Mouse (Mus musculus): ENCODE results near the gene Ccnd2. TPM values are rescaled to one million over a fixed set of nuclear protein-coding genes. Genes with fewer than 3 reads are reported as not detected.

Ccnd2 gene
- total RNA-seq (2014; rRNA removed) (31.4 and 44.1 TPM in 2 replicates), polyA plus RNA-seq (2015; fragmentation: Nextera tagmentation; extraction: Ambion mirVana) (430 and 467 TPM in 2 replicates)

- H3K4me2 ChIP-seq (ENCODE audit: low read depth), result peak within 1 kb of the TSS; percentile 97
- peak within 1 kb of the TSS; percentile 58 for H3K4me3 ChIP-seq (ENCODE audit: low read depth, low read length)
- no peaks in the 10 kb centered on the region for H3K9me3 ChIP-seq (ENCODE audit: low read length)
- no peaks in the 10 kb centered on the region for H3K36me3 ChIP-seq (ENCODE audit: insufficient read depth)
- peak; percentile 81 for DNase-seq
- peaks cover 17% of the 10 kb centered on the region; the same call in 1 of the 2 replicates for H3K4me1 ChIP-seq (ENCODE audit: insufficient read depth)
- H3K27ac ChIP-seq (ENCODE audit: low read depth, low read length), result peak within 1 kb of the TSS; percentile 46
- TF ChIP-seq CTCF (IDR thresholded peaks at IDR 0.05; ENCODE audit: low read depth), result no peak; the same call in 1 of the 2 replicates
- under 1% methylated on average over 39 of the region's 40 CpGs for WGBS
- peak; percentile 80 for ATAC-seq
- H3K27me3 ChIP-seq (ENCODE audit: insufficient read depth, low read length), result peaks cover 38% of the 10 kb centered on the region
- H3K9ac ChIP-seq, result peak within 1 kb of the TSS; percentile 64
Observed at GRCm38 (mm10) chr6:127152106-127152951, at the start of gene Ccnd2. Gene Ccnd2 (minus strand): TSS chr6:127152193.

GRCm38 (mm10) chr6:127196985-127197384, 45.0 kb upstream of the Ccnd2 start:
- DNase-seq (no peak), ATAC-seq (no peak)
- no peak for TF ChIP-seq CTCF (IDR thresholded peaks at IDR 0.05; ENCODE audit: low read depth)
- Histone ChIP-seq H3K4me2 (ENCODE audit: low read depth) (no peak overlapping the region), H3K27me3 (ENCODE audit: insufficient read depth, low read length) (no peaks in the 10 kb centered on the region), H3K4me3 (ENCODE audit: low read depth, low read length) (no peak overlapping the region), H3K27ac (ENCODE audit: low read depth, low read length) (no peak overlapping the region), H3K4me1 (ENCODE audit: insufficient read depth) (no peaks in the 10 kb centered on the region), H3K36me3 (ENCODE audit: insufficient read depth) (no peaks in the 10 kb centered on the region), H3K9ac (no peak overlapping the region), H3K9me3 (ENCODE audit: low read length) (no peaks in the 10 kb centered on the region)
- 86% methylated on average over 2 of the region's 2 CpGs for whole genome bisulfite sequencing

- no peak for DNase-seq
- H3K9me3 ChIP-seq (ENCODE audit: low read length), result no peaks in the 10 kb centered on the region
- no peak overlapping the region for H3K4me2 ChIP-seq (ENCODE audit: low read depth)
- ATAC-seq, result peak; percentile 51
- H3K9ac ChIP-seq, result no peak overlapping the region
- H3K27ac ChIP-seq (ENCODE audit: low read depth, low read length), result no peak overlapping the region
- H3K4me3 ChIP-seq (ENCODE audit: low read depth, low read length), result no peak overlapping the region
- no peaks in the 10 kb centered on the region for H3K27me3 ChIP-seq (ENCODE audit: insufficient read depth, low read length)
- 61% methylated on average over 12 of the region's 12 CpGs for WGBS
- no peak for TF ChIP-seq CTCF (IDR thresholded peaks at IDR 0.05; ENCODE audit: low read depth)
- no peaks in the 10 kb centered on the region for H3K36me3 ChIP-seq (ENCODE audit: insufficient read depth)
- no peaks in the 10 kb centered on the region for H3K4me1 ChIP-seq (ENCODE audit: insufficient read depth)
Observed at GRCm38 (mm10) chr6:127181296-127181695, 29.3 kb upstream of the Ccnd2 start.

- H3K9me3 ChIP-seq (ENCODE audit: low read length), result no peaks in the 10 kb centered on the region
- no peak overlapping the region for H3K4me2 ChIP-seq (ENCODE audit: low read depth)
- ATAC-seq (peak; percentile 53; the same call in 1 of the 2 replicates), DNase-seq (no peak)
- no peak for TF ChIP-seq CTCF (IDR thresholded peaks at IDR 0.05; ENCODE audit: low read depth)
- H3K27ac ChIP-seq (ENCODE audit: low read depth, low read length), result no peak overlapping the region
- 42% methylated on average over 12 of the region's 12 CpGs for WGBS
- H3K4me1 ChIP-seq (ENCODE audit: insufficient read depth), result no peaks in the 10 kb centered on the region
- no peaks in the 10 kb centered on the region for H3K36me3 ChIP-seq (ENCODE audit: insufficient read depth)
- H3K9ac ChIP-seq, result no peak overlapping the region
- no peak overlapping the region for H3K4me3 ChIP-seq (ENCODE audit: low read depth, low read length)
- H3K27me3 ChIP-seq (ENCODE audit: insufficient read depth, low read length), result no peaks in the 10 kb centered on the region
Observed at GRCm38 (mm10) chr6:127179056-127179759, 27.2 kb upstream of the Ccnd2 start.

GRCm38 (mm10) chr6:127177962-127178361, 26.0 kb upstream of the Ccnd2 start:
- WGBS, result 87% methylated on average over 7 of the region's 7 CpGs
- TF ChIP-seq CTCF (IDR thresholded peaks at IDR 0.05; ENCODE audit: low read depth), result no peak
- ATAC-seq, result no peak

DNA sequence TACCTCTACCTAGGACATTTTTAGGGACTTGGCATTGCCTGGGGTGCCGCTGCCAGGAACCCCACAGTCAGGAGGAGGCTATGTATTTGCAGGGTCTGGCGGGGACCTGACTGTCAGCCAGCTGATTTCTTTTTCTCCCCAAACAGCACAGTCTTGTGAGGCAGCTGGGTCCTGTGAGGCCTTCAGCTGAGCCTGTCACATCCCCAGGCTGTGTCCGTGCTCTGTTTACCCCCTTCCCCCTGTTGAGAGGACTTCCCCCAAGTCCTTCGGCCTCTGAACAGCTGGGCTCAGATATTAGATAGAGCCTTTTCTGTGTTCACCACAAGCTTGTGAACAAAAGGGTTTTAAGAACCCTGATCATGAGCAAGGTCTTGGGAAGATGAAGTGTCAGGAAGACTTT, 25.4 kb upstream of the Ccnd2 start:
- Histone ChIP-seq H3K4me3 (ENCODE audit: low read depth, low read length) (no peak overlapping the region), H3K27me3 (ENCODE audit: insufficient read depth, low read length) (no peaks in the 10 kb centered on the region), H3K9me3 (ENCODE audit: low read length) (no peaks in the 10 kb centered on the region), H3K4me2 (ENCODE audit: low read depth) (no peak overlapping the region), H3K4me1 (ENCODE audit: insufficient read depth) (no peaks in the 10 kb centered on the region), H3K27ac (ENCODE audit: low read depth, low read length) (no peak overlapping the region), H3K9ac (no peak overlapping the region), H3K36me3 (ENCODE audit: insufficient read depth) (no peaks in the 10 kb centered on the region)
- WGBS, result 45% methylated on average over 4 of the region's 4 CpGs
- TF ChIP-seq CTCF (IDR thresholded peaks at IDR 0.05; ENCODE audit: low read depth), result no peak
- no peak for DNase-seq
- ATAC-seq, result no peak

More at GRCm38 (mm10) chr6:127177962-127178361, 26.0 kb upstream of the Ccnd2 start:
- no peak for DNase-seq
- no peaks in the 10 kb centered on the region for H3K36me3 ChIP-seq (ENCODE audit: insufficient read depth)
- H3K27me3 ChIP-seq (ENCODE audit: insufficient read depth, low read length), result no peaks in the 10 kb centered on the region
- no peak overlapping the region for H3K9ac ChIP-seq
- no peak overlapping the region for H3K27ac ChIP-seq (ENCODE audit: low read depth, low read length)
- H3K4me1 ChIP-seq (ENCODE audit: insufficient read depth), result no peaks in the 10 kb centered on the region
- H3K4me3 ChIP-seq (ENCODE audit: low read depth, low read length), result no peak overlapping the region
- no peak overlapping the region for H3K4me2 ChIP-seq (ENCODE audit: low read depth)
- H3K9me3 ChIP-seq (ENCODE audit: low read length), result no peaks in the 10 kb centered on the region

GRCm38 (mm10) chr6:127172461-127172860, 20.5 kb upstream of the Ccnd2 start:
- H3K4me3 ChIP-seq (ENCODE audit: low read depth, low read length), result no peak overlapping the region
- no peaks in the 10 kb centered on the region for H3K27me3 ChIP-seq (ENCODE audit: insufficient read depth, low read length)
- H3K9ac ChIP-seq, result no peak overlapping the region
- H3K4me2 ChIP-seq (ENCODE audit: low read depth), result no peak overlapping the region
- DNase-seq (no peak), ATAC-seq (no peak)
- 90% methylated on average over 11 of the region's 11 CpGs for WGBS
- H3K27ac ChIP-seq (ENCODE audit: low read depth, low read length), result no peak overlapping the region
- H3K9me3 ChIP-seq (ENCODE audit: low read length), result no peaks in the 10 kb centered on the region
- no peaks in the 10 kb centered on the region for H3K36me3 ChIP-seq (ENCODE audit: insufficient read depth)
- no peaks in the 10 kb centered on the region for H3K4me1 ChIP-seq (ENCODE audit: insufficient read depth)
- no peak for TF ChIP-seq CTCF (IDR thresholded peaks at IDR 0.05; ENCODE audit: low read depth)

All from forebrain, postnatal 0 days (tissue).